Mouse (Mus musculus): ENCODE results near the gene Fam189a1. TPM values are rescaled to one million over a fixed set of nuclear protein-coding genes. Genes with fewer than 3 reads are reported as not detected.

Fam189a1 gene
- total and polyA plus RNA-seq, 3 experiments = 0.10 TPM; not detected in 2

GRCm38 (mm10) chr7:65081979-65082777 is 74.2 kb downstream of the Fam189a1 start:
- Histone ChIP-seq H3K27me3 (replicated peaks) (no peaks in the 10 kb centered on the region), H3K9ac (ENCODE audit: insufficient read depth, low read depth) (no peak overlapping the region), H3K9me3 (replicated peaks; ENCODE audit: low read length) (peaks cover 22% of the 10 kb centered on the region), H3K4me3 (replicated peaks in 1 of 3; ENCODE audit: low read depth in 2 of 3, low read length in 2 of 3, poor library complexity in 1 of 3) (no peak overlapping the region), H3K27ac (ENCODE audit: insufficient read depth, low read depth) (no peak overlapping the region), H3K79me2 (replicated peaks; ENCODE audit: control insufficient read depth, extremely low read depth, insufficient read depth, poor library complexity, severe bottlenecking) (no peaks in the 10 kb centered on the region), H3K4me2 (ENCODE audit: insufficient read depth, low read depth, poor library complexity, severe bottlenecking) (no peak overlapping the region), H3K36me3 (replicated peaks in 1 of 2; ENCODE audit: control insufficient read depth in 1 of 2, insufficient read depth in 1 of 2, low read length in 1 of 2) (no peaks in the 10 kb centered on the region), H3K4me1 (ENCODE audit: control insufficient read depth in 1 of 2, insufficient read depth in 2 of 2) (no peaks in the 10 kb centered on the region)
- dilution Hi-C loops (cut with MboI; ENCODE audit: extremely low pct_ligation_motif_present, extremely low pct_unique_long_range_greater_than_20kb, low sequenced_read_pairs) = no loop called here
- no peak for TF ChIP-seq HCFC1 (IDR thresholded peaks at IDR 0.05; ENCODE audit: low read depth, low read length)
- TF ChIP-seq EP300 (IDR thresholded peaks at IDR 0.05; ENCODE audit: low read length) = no peak
- TF ChIP-seq MAX (IDR thresholded peaks at IDR 0.05; ENCODE audit: low read length) = no peak
- DNase-seq (ENCODE audit: extremely low read depth) = no peak
- in situ Hi-C loops (cut with MboI; ENCODE audit: low pct_ligation_motif_present, low pct_unique_long_range_greater_than_20kb, low sequenced_read_pairs) = no loop called here

- Histone ChIP-seq H3K4me2 (ENCODE audit: insufficient read depth, low read depth, poor library complexity, severe bottlenecking) (no peak overlapping the region), H3K79me2 (replicated peaks; ENCODE audit: control insufficient read depth, extremely low read depth, insufficient read depth, poor library complexity, severe bottlenecking) (no peaks in the 10 kb centered on the region), H3K36me3 (replicated peaks in 1 of 2; ENCODE audit: control insufficient read depth in 1 of 2, insufficient read depth in 1 of 2, low read length in 1 of 2) (no peaks in the 10 kb centered on the region), H3K4me1 (ENCODE audit: control insufficient read depth in 1 of 2, insufficient read depth in 2 of 2) (no peaks in the 10 kb centered on the region), H3K4me3 (replicated peaks in 1 of 3; ENCODE audit: low read depth in 2 of 3, low read length in 2 of 3, poor library complexity in 1 of 3) (no peak overlapping the region), H3K27me3 (replicated peaks) (no peaks in the 10 kb centered on the region), H3K9me3 (replicated peaks; ENCODE audit: low read length) (peaks cover 37% of the 10 kb centered on the region), H3K27ac (ENCODE audit: insufficient read depth, low read depth) (no peak overlapping the region), H3K9ac (ENCODE audit: insufficient read depth, low read depth) (no peak overlapping the region)
- dilution Hi-C loops (cut with MboI; ENCODE audit: extremely low pct_ligation_motif_present, extremely low pct_unique_long_range_greater_than_20kb, low sequenced_read_pairs) = no loop called here
- in situ Hi-C loops (cut with MboI; ENCODE audit: low pct_ligation_motif_present, low pct_unique_long_range_greater_than_20kb, low sequenced_read_pairs) = no loop called here
- TF ChIP-seq MAZ (IDR thresholded peaks at IDR 0.05; ENCODE audit: low read depth, low read length) = no peak
- TF ChIP-seq BHLHE40 (IDR thresholded peaks at IDR 0.05; ENCODE audit: low read depth, low read length) = no peak
- no peak for TF ChIP-seq SIN3A (IDR thresholded peaks at IDR 0.05; ENCODE audit: low read length)
- no peak for TF ChIP-seq JUND (conservative IDR thresholded peaks at IDR 0.05; ENCODE audit: low read depth, low read length)
- no peak for TF ChIP-seq IRF4 (IDR thresholded peaks at IDR 0.05; ENCODE audit: low read depth, low read length)
- no peak for TF ChIP-seq POLR2AphosphoS2 (IDR thresholded peaks at IDR 0.05; ENCODE audit: low read depth, low read length)
- no peak for TF ChIP-seq MAFK (IDR thresholded peaks at IDR 0.05; ENCODE audit: insufficient replicate concordance, low read length)
- no peak for TF ChIP-seq CHD1 (IDR thresholded peaks at IDR 0.05; ENCODE audit: low read depth, low read length)
- no peak for DNase-seq (ENCODE audit: extremely low read depth)
Measured at GRCm38 (mm10) chr7:65076134-65076533, 80.2 kb downstream of the Fam189a1 start.

GRCm38 (mm10) chr7:65074194-65074593 is 82.2 kb downstream of the Fam189a1 start:
- in situ Hi-C loops (cut with MboI; ENCODE audit: low pct_ligation_motif_present, low pct_unique_long_range_greater_than_20kb, low sequenced_read_pairs) (no loop called here), dilution Hi-C loops (cut with MboI; ENCODE audit: extremely low pct_ligation_motif_present, extremely low pct_unique_long_range_greater_than_20kb, low sequenced_read_pairs) (no loop called here)
- Histone ChIP-seq H3K4me3 (replicated peaks in 1 of 3; ENCODE audit: low read depth in 2 of 3, low read length in 2 of 3, poor library complexity in 1 of 3) (no peak overlapping the region), H3K9me3 (replicated peaks; ENCODE audit: low read length) (peaks cover 38% of the 10 kb centered on the region), H3K4me2 (ENCODE audit: insufficient read depth, low read depth, poor library complexity, severe bottlenecking) (no peak overlapping the region), H3K27me3 (replicated peaks) (no peaks in the 10 kb centered on the region), H3K4me1 (ENCODE audit: control insufficient read depth in 1 of 2, insufficient read depth in 2 of 2) (no peaks in the 10 kb centered on the region), H3K27ac (ENCODE audit: insufficient read depth, low read depth) (no peak overlapping the region), H3K36me3 (replicated peaks in 1 of 2; ENCODE audit: control insufficient read depth in 1 of 2, insufficient read depth in 1 of 2, low read length in 1 of 2) (no peaks in the 10 kb centered on the region), H3K9ac (ENCODE audit: insufficient read depth, low read depth) (no peak overlapping the region), H3K79me2 (replicated peaks; ENCODE audit: control insufficient read depth, extremely low read depth, insufficient read depth, poor library complexity, severe bottlenecking) (no peaks in the 10 kb centered on the region)
- DNase-seq (ENCODE audit: extremely low read depth) = no peak
- TF ChIP-seq ZMIZ1 (IDR thresholded peaks at IDR 0.05; ENCODE audit: low read depth, low read length) (no peak), TBP (conservative IDR thresholded peaks at IDR 0.05; ENCODE audit: low read depth, low read length) (no peak), GABPA (IDR thresholded peaks at IDR 0.05; ENCODE audit: insufficient replicate concordance, low read depth, low read length) (no peak), NELFE (IDR thresholded peaks at IDR 0.05; ENCODE audit: low read depth, low read length) (no peak), JUN (IDR thresholded peaks at IDR 0.05; ENCODE audit: insufficient read depth, low read depth, low read length) (no peak), E2F4 (IDR thresholded peaks at IDR 0.05; ENCODE audit: insufficient replicate concordance, low read depth, low read length) (no peak), MAZ (IDR thresholded peaks at IDR 0.05; ENCODE audit: low read depth, low read length) (no peak), IRF4 (IDR thresholded peaks at IDR 0.05; ENCODE audit: low read depth, low read length) (no peak), JUND (conservative IDR thresholded peaks at IDR 0.05; ENCODE audit: low read depth, low read length) (no peak), NRF1 (IDR thresholded peaks at IDR 0.05; ENCODE audit: low read depth, low read length) (no peak), TCF12 (IDR thresholded peaks at IDR 0.05; ENCODE audit: low read depth, low read length) (no peak), MAX (IDR thresholded peaks at IDR 0.05; ENCODE audit: low read length) (no peak), MEF2A (IDR thresholded peaks at IDR 0.05; ENCODE audit: borderline replicate concordance, low read depth, low read length) (no peak), POLR2AphosphoS2 (IDR thresholded peaks at IDR 0.05; ENCODE audit: low read depth, low read length) (no peak), PAX5 (IDR thresholded peaks at IDR 0.05; ENCODE audit: low read length) (no peak), ETS1 (conservative IDR thresholded peaks at IDR 0.05; ENCODE audit: low read depth, low read length) (no peak), HCFC1 (IDR thresholded peaks at IDR 0.05; ENCODE audit: low read depth, low read length) (no peak), UBTF (IDR thresholded peaks at IDR 0.05; ENCODE audit: low read depth, low read length) (no peak), MAFK (IDR thresholded peaks at IDR 0.05; ENCODE audit: insufficient replicate concordance, low read length) (no peak)
